Mouse (Mus musculus): ENCODE measurements around the gene Myo1g.

Gene Myo1g

GRCm38 (mm10) chr11:6520507-6521173 lies at the start of gene Myo1g:
Myo1g (minus strand) TSS chr11:6520965.
- peak; percentile 57 to 76 for DNase-seq

- no peak for DNase-seq
Observed at GRCm38 (mm10) chr11:6569410-6569777, 48.6 kb upstream of the Myo1g start.

- no peak for DNase-seq
Observed at GRCm38 (mm10) chr11:6568584-6569409, 48.0 kb upstream of the Myo1g start.

GRCm38 (mm10) chr11:6567951-6568350 lies 47.2 kb upstream of the Myo1g start:
- no peak for DNase-seq

GRCm38 (mm10) chr11:6566496-6566895 lies 45.7 kb upstream of the Myo1g start:
- DNase-seq = no peak

GRCm38 (mm10) chr11:6563201-6563600 lies 42.4 kb upstream of the Myo1g start:
- DNase-seq = no peak

- peak in 1 of 2 experiments; percentile 33 for DNase-seq
Observed at GRCm38 (mm10) chr11:6562359-6562758, 41.6 kb upstream of the Myo1g start.

GRCm38 (mm10) chr11:6561474-6561873 lies 40.7 kb upstream of the Myo1g start:
- no peak for DNase-seq

GRCm38 (mm10) chr11:6560655-6561360 lies 40.0 kb upstream of the Myo1g start:
- peak; percentile 40 to 68 for DNase-seq

GRCm38 (mm10) chr11:6559996-6560395 lies 39.2 kb upstream of the Myo1g start:
- DNase-seq = no peak

- DNase-seq = no peak
Observed at GRCm38 (mm10) chr11:6558234-6558633, 37.5 kb upstream of the Myo1g start.

- no peak for DNase-seq
Observed at GRCm38 (mm10) chr11:6550201-6550600, 29.4 kb upstream of the Myo1g start.

GRCm38 (mm10) chr11:6549770-6550169 lies 29.0 kb upstream of the Myo1g start:
- DNase-seq = no peak

GRCm38 (mm10) chr11:6547696-6548325 lies 27.0 kb upstream of the Myo1g start:
- no peak for DNase-seq

GRCm38 (mm10) chr11:6547037-6547680 lies 26.4 kb upstream of the Myo1g start:
- peak; percentile 62 to 74 for DNase-seq

GRCm38 (mm10) chr11:6546205-6547013 lies 25.6 kb upstream of the Myo1g start, which contains the start of gene Ccm2:
Ccm2 (plus strand) TSS chr11:6546887.
- DNase-seq = peak; percentile 82 to 85

- DNase-seq = no peak
Observed at GRCm38 (mm10) chr11:6545857-6546192, 25.1 kb upstream of the Myo1g start.

- DNase-seq = no peak
Observed at GRCm38 (mm10) chr11:6545186-6545856, 24.6 kb upstream of the Myo1g start.

- no peak for DNase-seq
Observed at GRCm38 (mm10) chr11:6544683-6545082, 23.9 kb upstream of the Myo1g start.

GRCm38 (mm10) chr11:6530746-6531145 lies 10.0 kb upstream of the Myo1g start:
- no peak for DNase-seq

- no peak for DNase-seq
Observed at GRCm38 (mm10) chr11:6529961-6530360, 9.2 kb upstream of the Myo1g start.

Measured in thymus, adult 18-20 months (tissue).